Mouse (Mus musculus) ES-CJ7 (cell line): ENCODE results near the gene Mdga1.
"Not testable (repeated sequence)": the region's sequence is repeated elsewhere in the genome, so short reads cannot be mapped to it uniquely, and the experiment has no call there.

ENCODE experiments used
- DNase-seq: peaks from one replicate; pipeline ENCODE4 v3.0.0; 2011; ENCODE audit warnings: low read depth, low spot score

Gene Mdga1

GRCm38 (mm10) chr17:29799398-29800095 is 170.3 kb downstream of the Mdga1 start:
- DNase-seq = no peak

- peak; percentile 80 for DNase-seq
Measured at GRCm38 (mm10) chr17:29798151-29798550, 171.7 kb downstream of the Mdga1 start.

GRCm38 (mm10) chr17:29796787-29797186 is 173.1 kb downstream of the Mdga1 start:
- DNase-seq = peak; percentile 57

- peak; percentile 57 for DNase-seq
Measured at GRCm38 (mm10) chr17:29796086-29796485, 173.8 kb downstream of the Mdga1 start.

- peak; percentile 68 for DNase-seq
Measured at GRCm38 (mm10) chr17:29795050-29795770, 174.7 kb downstream of the Mdga1 start.

GRCm38 (mm10) chr17:29791531-29792050 is 178.3 kb downstream of the Mdga1 start:
- DNase-seq = no peak

GRCm38 (mm10) chr17:29790231-29790740 is 179.6 kb downstream of the Mdga1 start:
- no peak for DNase-seq

GRCm38 (mm10) chr17:29789715-29790114 is 180.2 kb downstream of the Mdga1 start:
- peak; percentile 89 for DNase-seq

- no peak for DNase-seq
Measured at GRCm38 (mm10) chr17:29788573-29788972, 181.3 kb downstream of the Mdga1 start.

GRCm38 (mm10) chr17:29784820-29785219 is 185.1 kb downstream of the Mdga1 start:
- peak; percentile 75 for DNase-seq

- DNase-seq = not testable (repeated sequence)
Measured at GRCm38 (mm10) chr17:29781472-29781871, 188.4 kb downstream of the Mdga1 start.

- DNase-seq = no peak
Measured at GRCm38 (mm10) chr17:29778021-29778420, 191.9 kb downstream of the Mdga1 start.
